Mouse (Mus musculus): ENCODE measurements at regions not wholly inside any gene's neighbourhood (a gene's known extent, or its start where the extent isn't known, plus 50 kb on each side); places are given as distances from the start of the nearest gene placed in this dataset.

GRCm38 (mm10) chr10:98323846-98324245 is 590.4 kb upstream of the Atp2b1 start:
- TF ChIP-seq GATA1 (IDR thresholded peaks at IDR 0.05; ENCODE audit: low read length), result no peak

- no peak for TF ChIP-seq GATA1 (IDR thresholded peaks at IDR 0.05; ENCODE audit: low read length)
These were observed 589.6 kb upstream of the Atp2b1 start for GRCm38 (mm10) chr10:98324591-98324990.

- TF ChIP-seq GATA1 (IDR thresholded peaks at IDR 0.05; ENCODE audit: low read length), result no peak
These were observed 588.5 kb upstream of the Atp2b1 start for GRCm38 (mm10) chr10:98325720-98326119.

GRCm38 (mm10) chr10:98332682-98333081 is 581.5 kb upstream of the Atp2b1 start:
- TF ChIP-seq GATA1 (IDR thresholded peaks at IDR 0.05; ENCODE audit: low read length), result no peak

GRCm38 (mm10) chr10:98333411-98334067 is 580.7 kb upstream of the Atp2b1 start:
- no peak for TF ChIP-seq GATA1 (IDR thresholded peaks at IDR 0.05; ENCODE audit: low read length)

GRCm38 (mm10) chr10:98343827-98344226 is 570.4 kb upstream of the Atp2b1 start:
- TF ChIP-seq GATA1 (IDR thresholded peaks at IDR 0.05; ENCODE audit: low read length), result no peak

GRCm38 (mm10) chr10:98349466-98349865 is 564.7 kb upstream of the Atp2b1 start:
- no peak for TF ChIP-seq GATA1 (IDR thresholded peaks at IDR 0.05; ENCODE audit: low read length)

GRCm38 (mm10) chr10:98350318-98350926 is 563.8 kb upstream of the Atp2b1 start:
- no peak for TF ChIP-seq GATA1 (IDR thresholded peaks at IDR 0.05; ENCODE audit: low read length)

- TF ChIP-seq GATA1 (IDR thresholded peaks at IDR 0.05; ENCODE audit: low read length), result no peak
These were observed 562.1 kb upstream of the Atp2b1 start for GRCm38 (mm10) chr10:98352061-98352460.

- no peak for TF ChIP-seq GATA1 (IDR thresholded peaks at IDR 0.05; ENCODE audit: low read length)
These were observed 559.7 kb upstream of the Atp2b1 start for GRCm38 (mm10) chr10:98354486-98354885.

GRCm38 (mm10) chr10:98364604-98365003 is 549.6 kb upstream of the Atp2b1 start:
- TF ChIP-seq GATA1 (IDR thresholded peaks at IDR 0.05; ENCODE audit: low read length), result no peak

- TF ChIP-seq GATA1 (IDR thresholded peaks at IDR 0.05; ENCODE audit: low read length), result no peak
These were observed 541.6 kb upstream of the Atp2b1 start for GRCm38 (mm10) chr10:98372561-98372960.

- no peak for TF ChIP-seq GATA1 (IDR thresholded peaks at IDR 0.05; ENCODE audit: low read length)
These were observed 540.9 kb upstream of the Atp2b1 start for GRCm38 (mm10) chr10:98373314-98373713.

GRCm38 (mm10) chr10:98374684-98375083 is 539.5 kb upstream of the Atp2b1 start:
- no peak for TF ChIP-seq GATA1 (IDR thresholded peaks at IDR 0.05; ENCODE audit: low read length)

- no peak for TF ChIP-seq GATA1 (IDR thresholded peaks at IDR 0.05; ENCODE audit: low read length)
These were observed 525.7 kb upstream of the Atp2b1 start for GRCm38 (mm10) chr10:98388543-98388942.

- no peak for TF ChIP-seq GATA1 (IDR thresholded peaks at IDR 0.05; ENCODE audit: low read length)
These were observed 514.3 kb upstream of the Atp2b1 start for GRCm38 (mm10) chr10:98399864-98400263.
